Mouse (Mus musculus) lung, adult 2 months (tissue): ENCODE data around the gene Olfr482.

ENCODE experiments used
- CTCF ChIP-seq: fragments of 200-500 bp; IDR thresholded peaks from 2 replicates; pipeline ENCODE4 v1.5.1; 2011; ENCODE audit warnings: mild to moderate bottlenecking, low read length, control low read depth; ENCODE audit not compliant: insufficient read depth
- POLR2A ChIP-seq: fragments of 200-500 bp; IDR thresholded peaks from 2 replicates; pipeline ENCODE4 v1.6.1; 2011; ENCODE audit warnings: low read depth, mild to moderate bottlenecking, control low read depth, low read length, borderline replicate concordance; ENCODE audit errors: extremely low read depth

DNA sequence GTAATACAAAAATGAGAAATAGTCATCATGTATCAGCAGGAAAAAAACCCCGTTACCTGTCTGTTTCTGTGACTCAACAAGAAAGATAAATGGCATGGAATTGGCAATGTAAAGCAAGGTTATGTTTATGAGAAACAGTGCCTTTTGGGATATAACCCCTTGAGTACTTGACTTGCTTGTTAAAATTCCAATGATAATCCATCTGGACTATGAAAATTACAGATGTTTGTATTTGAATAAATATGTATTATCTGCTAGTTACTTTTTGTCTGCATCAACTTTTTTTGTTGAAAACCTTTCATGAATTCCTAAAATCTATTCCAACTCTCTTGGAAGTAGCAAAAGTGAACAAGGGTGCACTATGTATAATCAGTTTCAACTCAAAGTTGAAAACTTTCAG lies 30.1 kb downstream of the Olfr482 start, which contains the start of gene Olfr480:
- TF ChIP-seq CTCF: no peak
- no peak for TF ChIP-seq POLR2A
